ENCODE assay signal across 21 mouse cellular contexts in genomic region chr2:49951681-49952080, GRCm38 (mm10).
"Had no signal": no experiment of that assay in that cellular context is flagged by ENCODE, and none has a peak within 500 bp of the region (broad histone marks: within the 10 kb centered on the region; RNA-seq: fewer than 3 reads in every experiment).

No protein-coding gene starts in this region.

- H3K27me3 ChIP-seq: lung, embryonic 15.5 days; midbrain, embryonic 12.5 days; neural tube, embryonic 13.5 days; neural tube, embryonic 15.5 days had no signal

- H3K4me2 ChIP-seq: lung, embryonic 15.5 days; midbrain, embryonic 12.5 days; neural tube, embryonic 13.5 days; neural tube, embryonic 15.5 days had no signal

- H3K27ac ChIP-seq: lung, embryonic 15.5 days; macrophage; midbrain, embryonic 10.5 days; midbrain, embryonic 12.5 days; neural tube, embryonic 13.5 days; neural tube, embryonic 15.5 days had no signal

- ATAC-seq: lung, postnatal 0 days; midbrain, embryonic 16.5 days had no signal

- H3K9ac ChIP-seq: lung, embryonic 15.5 days; midbrain, embryonic 12.5 days; neural tube, embryonic 13.5 days; neural tube, embryonic 15.5 days had no signal

- H3K36me3 ChIP-seq: lung, embryonic 15.5 days; midbrain, embryonic 10.5 days; midbrain, embryonic 12.5 days; neural tube, embryonic 13.5 days had no signal

- H3K9me3 ChIP-seq: lung, embryonic 15.5 days; neural tube, embryonic 15.5 days had no signal

- H3K4me1 ChIP-seq: lung, embryonic 15.5 days had no signal

- H3K4me3 ChIP-seq: lung, embryonic 15.5 days; midbrain, embryonic 10.5 days; midbrain, embryonic 12.5 days; myocyte; neural tube, embryonic 13.5 days; neural tube, embryonic 15.5 days had no signal

- DNase-seq: lung, adult 2 months; lung, postnatal 14 days; lung, postnatal 36 days; midbrain, embryonic 14.5 days; retina, postnatal 1 day; right cerebral cortex, adult 18-20 months; right cerebral cortex, postnatal 25 days; right cerebral cortex, postnatal 4 days; spleen, adult 18-20 months; thymus, adult 2 months; thymus, postnatal 25 days; thymus, postnatal 4 days had no signal
